Mouse (Mus musculus) spleen, adult 2 months (tissue): ENCODE results near the gene Coasy.
A peak's percentile ranks its signal among the peaks of the same experiment; 100 is the strongest.

ENCODE experiments used
- CTCF ChIP-seq: fragments of 200-500 bp; IDR thresholded peaks from 2 replicates; pipeline ENCODE4 v1.5.1; 2011; ENCODE audit warnings: mild to moderate bottlenecking, inconsistent platforms; ENCODE audit not compliant: insufficient read depth, insufficient read length, insufficient replicate concordance; ENCODE audit errors: extremely low read depth
- POLR2A ChIP-seq: fragments of 200-500 bp; IDR thresholded peaks from 2 replicates; pipeline ENCODE4 v1.6.1; 2011; ENCODE audit warnings: low read depth, low read length, inconsistent platforms

- TF ChIP-seq POLR2A (no peak), CTCF (peak; percentile 18; the same call in 1 of the 2 replicates)
Observed at GRCm38 (mm10) chr11:101053974-101054373, 28.4 kb upstream of the Coasy start.
